Mouse (Mus musculus) lung, postnatal 0 days (tissue): ENCODE measurements at regions not wholly inside any gene's neighbourhood (a gene's known extent, or its start where the extent isn't known, plus 50 kb on each side); places are given as distances from the start of the nearest gene placed in this dataset.

Experiments used
- CTCF ChIP-seq: IDR thresholded peaks from 2 replicates; pipeline ENCODE4 v1.5.1; 2016; ENCODE audit warnings: antibody characterized with exemption, mild to moderate bottlenecking
- EP300 ChIP-seq: IDR thresholded peaks from 2 replicates; pipeline ENCODE4 v1.6.1; 2016; ENCODE audit warnings: antibody characterized with exemption, mild to moderate bottlenecking, control low read depth

DNA sequence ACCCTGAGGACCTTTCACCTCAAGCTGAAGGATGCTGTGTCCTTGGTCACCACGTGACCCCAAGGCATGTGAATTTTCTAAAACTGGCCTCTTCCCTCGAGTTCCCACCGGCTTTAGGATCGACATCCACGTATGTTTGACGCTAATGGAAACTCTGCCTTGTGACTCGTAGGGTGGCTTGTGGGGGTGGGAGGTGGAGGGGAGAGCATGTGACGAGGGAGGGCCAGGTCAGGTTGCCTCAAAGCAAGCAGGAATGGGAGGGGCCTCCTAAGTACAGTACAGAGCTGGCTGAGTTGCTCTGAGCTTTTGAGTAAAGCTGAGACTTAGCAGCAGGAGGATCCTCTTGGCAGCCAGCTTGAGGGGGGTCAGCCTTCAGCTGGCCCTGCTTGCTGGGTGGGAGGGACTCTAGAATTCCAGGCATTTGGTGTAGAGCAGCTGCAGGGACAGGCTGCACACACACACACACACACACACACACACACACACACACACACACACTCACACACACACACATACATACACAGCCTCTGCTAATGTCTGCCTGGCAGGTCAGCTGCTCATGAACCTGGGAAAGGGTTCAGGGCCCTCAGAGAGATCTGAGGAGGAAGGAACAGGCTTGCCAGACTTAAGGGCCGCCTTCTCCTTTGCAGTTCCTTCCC, 78.5 kb downstream of the Sik1 start:
- TF ChIP-seq CTCF (0 out of 2 replicates have a peak, but pooled peaks have one; percentile 3), EP300 (peak; percentile 35; the same call in 1 of the 2 replicates)
